Mouse (Mus musculus): ENCODE results near the gene Zscan25.
"Not testable (repeated sequence)": the region's sequence is repeated elsewhere in the genome, so short reads cannot be mapped to it uniquely, and the experiment has no call there.

Zscan25 gene

GRCm38 (mm10) chr5:145280371-145281143 is at the start of gene Zscan25:
Gene Zscan25, plus strand, starts transcription at chr5:145280500.
- DNase-seq (ENCODE audit: low spot score) = peak; percentile 97

- no peak for DNase-seq (ENCODE audit: low spot score)
These were observed 49.7 kb upstream of the Zscan25 start for GRCm38 (mm10) chr5:145230641-145231040.

GRCm38 (mm10) chr5:145231367-145231871 is 48.9 kb upstream of the Zscan25 start, which contains the start of gene Zfp655:
Gene Zfp655, plus strand, starts transcription at chr5:145231715.
- DNase-seq (ENCODE audit: low spot score) = peak; percentile 99

- peak; percentile 62 for DNase-seq (ENCODE audit: low spot score)
These were observed 48.3 kb upstream of the Zscan25 start for GRCm38 (mm10) chr5:145231893-145232411.

- DNase-seq (ENCODE audit: low spot score) = peak; percentile 47
These were observed 45.7 kb upstream of the Zscan25 start for GRCm38 (mm10) chr5:145234636-145235035.

GRCm38 (mm10) chr5:145249520-145249919 is 30.8 kb upstream of the Zscan25 start:
- no peak for DNase-seq (ENCODE audit: low spot score)

- not testable (repeated sequence) for DNase-seq (ENCODE audit: low spot score)
These were observed 6.7 kb upstream of the Zscan25 start for GRCm38 (mm10) chr5:145273568-145273967.

GRCm38 (mm10) chr5:145279948-145280347 is 352 bp upstream of the Zscan25 start:
- no peak for DNase-seq (ENCODE audit: low spot score)

GRCm38 (mm10) chr5:145288382-145288781 is 8.1 kb downstream of the Zscan25 start:
- DNase-seq (ENCODE audit: low spot score) = no peak

- no peak for DNase-seq (ENCODE audit: low spot score)
These were observed 10.4 kb downstream of the Zscan25 start for GRCm38 (mm10) chr5:145290697-145291096.

GRCm38 (mm10) chr5:145292398-145292797 is 12.1 kb downstream of the Zscan25 start:
- DNase-seq (ENCODE audit: low spot score) = no peak

GRCm38 (mm10) chr5:145300469-145300868 is 20.2 kb downstream of the Zscan25 start:
- no peak for DNase-seq (ENCODE audit: low spot score)

GRCm38 (mm10) chr5:145301796-145302195 is 21.5 kb downstream of the Zscan25 start:
- not testable (repeated sequence) for DNase-seq (ENCODE audit: low spot score)

- DNase-seq (ENCODE audit: low spot score) = no peak
These were observed 22.1 kb downstream of the Zscan25 start for GRCm38 (mm10) chr5:145302424-145302823.

GRCm38 (mm10) chr5:145306953-145307352 is 26.7 kb downstream of the Zscan25 start:
- not testable (repeated sequence) for DNase-seq (ENCODE audit: low spot score)

GRCm38 (mm10) chr5:145307811-145308210 is 27.5 kb downstream of the Zscan25 start:
- DNase-seq (ENCODE audit: low spot score) = not testable (repeated sequence)

GRCm38 (mm10) chr5:145313845-145314244 is 33.5 kb downstream of the Zscan25 start:
- DNase-seq (ENCODE audit: low spot score) = no peak

- no peak for DNase-seq (ENCODE audit: low spot score)
These were observed 36.8 kb downstream of the Zscan25 start for GRCm38 (mm10) chr5:145317141-145317540.

GRCm38 (mm10) chr5:145338756-145339155 is 58.5 kb downstream of the Zscan25 start:
- DNase-seq (ENCODE audit: low spot score) = peak; percentile 14
